Mouse (Mus musculus): Measurements from ENCODE around the gene Spred3.
"Not testable (repeated sequence)": the region's sequence is repeated elsewhere in the genome, so short reads cannot be mapped to it uniquely, and the experiment has no call there.

The Spred3 gene

DNA sequence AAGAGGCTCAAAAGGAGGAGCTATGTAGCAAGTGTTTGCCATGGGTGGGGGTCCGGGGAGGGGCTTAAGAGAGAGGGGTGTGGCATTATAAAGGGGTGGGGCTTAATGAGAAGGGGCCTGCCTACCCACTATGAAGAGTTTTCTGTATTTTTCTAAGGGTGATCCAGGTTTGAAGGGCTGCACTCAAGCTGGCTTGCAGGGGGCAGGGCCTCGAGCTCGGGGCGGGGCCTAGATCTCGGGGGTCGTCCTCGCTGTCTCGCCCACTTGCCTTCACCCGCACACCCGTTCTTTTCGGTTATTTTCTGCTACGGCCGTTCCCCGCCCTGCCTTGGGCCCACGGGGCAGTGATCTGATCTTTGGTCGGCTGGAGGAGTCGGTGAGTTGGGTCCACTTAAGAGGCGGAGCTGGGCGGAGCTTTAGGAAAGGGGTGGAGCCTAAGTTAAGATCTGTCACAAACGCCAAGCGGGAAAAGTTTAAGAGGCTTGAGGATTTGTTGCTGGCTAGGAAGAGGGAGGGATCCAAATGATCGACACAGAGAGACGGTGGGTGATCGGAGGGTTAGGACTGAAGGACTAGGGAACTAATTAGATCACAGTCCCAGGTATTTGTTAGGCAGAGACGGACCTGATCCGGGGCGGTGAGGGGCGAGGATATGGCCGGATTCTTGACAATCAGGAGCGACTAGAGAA lies at the start of gene Spred3, which contains the start of gene Ggn:
Spred3 (minus strand) TSS at position 346 of the 689 bp plus-strand sequence.
Ggn (plus strand) TSS at position 145 of the 689 bp plus-strand sequence.
- peak; percentile 59 for DNase-seq (ENCODE audit: low read depth, low spot score)

DNA sequence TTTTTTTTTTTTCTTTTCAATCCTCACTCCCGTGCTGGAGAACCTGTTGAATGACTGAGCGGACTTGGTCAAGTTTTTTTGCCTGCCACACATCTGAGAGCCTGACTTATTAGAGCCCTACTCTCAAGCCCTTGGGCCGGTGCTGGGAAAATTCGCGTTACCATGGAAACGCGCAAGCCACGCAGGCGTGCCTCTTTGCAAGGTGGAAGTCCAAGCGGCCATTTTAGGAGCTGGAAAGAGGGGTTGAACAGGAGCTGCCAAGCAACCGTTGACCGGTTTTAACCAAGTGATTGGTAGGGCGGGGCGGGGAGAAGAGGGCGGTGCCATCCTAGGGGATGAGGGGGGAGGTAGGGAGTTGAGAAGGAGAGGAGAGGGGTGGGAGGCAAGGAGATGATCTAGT lies 44.6 kb upstream of the Spred3 start:
- no peak for DNase-seq (ENCODE audit: low read depth, low spot score)

DNA sequence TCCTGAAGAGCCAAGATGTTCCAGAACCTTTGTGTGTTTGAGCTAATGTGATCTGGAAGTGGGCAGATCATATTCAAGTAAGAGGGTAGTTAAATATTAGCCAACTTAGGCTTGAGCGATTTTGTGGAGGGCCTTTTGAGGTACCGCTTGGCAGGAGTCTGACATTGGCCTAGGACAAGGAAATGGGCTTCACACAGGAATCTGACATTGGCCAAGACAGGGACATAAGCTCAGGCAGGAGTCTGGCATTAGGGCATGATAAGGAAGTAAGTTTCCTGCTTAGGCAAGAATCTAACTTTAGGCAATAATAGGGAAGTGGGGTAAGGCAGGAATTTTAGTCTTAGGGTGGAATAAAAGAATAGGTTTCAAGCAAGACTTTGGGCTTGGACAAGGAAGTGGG lies 44.0 kb upstream of the Spred3 start:
- no peak for DNase-seq (ENCODE audit: low read depth, low spot score)

DNA sequence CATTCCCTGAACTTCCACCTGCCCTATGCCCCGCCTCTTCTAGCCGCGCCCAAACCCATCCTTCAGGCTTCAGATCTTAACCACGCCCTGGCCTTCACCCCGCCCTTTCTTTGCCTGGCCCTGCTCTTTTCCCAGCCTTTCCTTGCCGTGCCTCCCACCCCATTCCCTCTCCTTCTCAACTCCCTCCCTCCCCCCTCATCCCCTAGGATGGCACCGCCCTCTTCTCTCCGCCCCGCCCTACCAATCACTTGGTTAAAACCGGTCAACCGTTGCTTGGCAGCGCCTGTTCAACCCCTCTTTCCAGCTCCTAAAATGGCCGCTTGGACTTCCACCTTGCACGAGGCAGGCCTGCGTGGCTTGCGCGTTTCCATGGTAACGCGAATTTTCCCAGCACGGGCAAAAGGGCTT lies 43.5 kb upstream of the Spred3 start, which contains the start of gene Catsperg1:
Catsperg1 (minus strand) TSS at position 361 of the 408 bp plus-strand sequence.
- no peak for DNase-seq (ENCODE audit: low read depth, low spot score)

DNA sequence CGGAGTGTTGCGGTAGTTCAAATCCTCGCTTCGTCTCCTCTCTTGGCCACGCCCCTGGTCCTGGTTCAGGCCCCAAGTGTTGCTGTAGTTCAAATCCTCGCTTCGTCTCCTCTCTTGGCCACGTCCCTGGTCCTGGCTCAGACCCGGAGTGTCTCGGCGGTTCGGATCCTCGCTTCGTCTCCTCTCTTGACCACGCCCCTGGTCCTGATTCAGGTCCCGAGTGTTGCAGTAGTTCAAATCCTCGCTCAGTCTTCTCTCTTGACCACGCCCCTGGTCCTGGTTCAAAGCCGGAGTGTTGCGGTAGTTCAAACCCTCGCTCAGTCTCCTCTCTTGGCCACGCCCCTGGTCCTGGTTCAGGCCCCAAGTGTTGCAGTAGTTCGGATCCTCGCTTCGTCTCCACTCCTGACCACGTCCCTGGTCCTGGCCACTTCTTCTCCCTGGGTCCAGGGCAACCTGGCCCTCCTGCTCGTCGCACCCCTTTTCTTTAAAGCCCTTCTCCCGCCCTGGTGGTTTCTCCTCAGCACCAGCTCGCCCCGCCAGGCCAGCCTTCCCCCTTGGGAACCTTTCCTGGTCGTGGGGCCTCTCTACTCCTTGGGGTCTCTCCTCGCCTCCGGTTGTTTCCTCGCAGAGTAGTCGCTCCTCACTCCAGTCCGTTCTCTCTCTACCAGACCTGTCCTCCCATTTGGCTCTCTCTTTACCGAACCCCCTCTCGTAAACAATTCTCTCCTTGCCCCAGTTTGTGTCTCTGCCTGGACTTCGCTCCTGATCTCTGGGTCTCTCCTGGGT lies 42.8 kb upstream of the Spred3 start:
- DNase-seq (ENCODE audit: low read depth, low spot score) = not testable (repeated sequence)

DNA sequence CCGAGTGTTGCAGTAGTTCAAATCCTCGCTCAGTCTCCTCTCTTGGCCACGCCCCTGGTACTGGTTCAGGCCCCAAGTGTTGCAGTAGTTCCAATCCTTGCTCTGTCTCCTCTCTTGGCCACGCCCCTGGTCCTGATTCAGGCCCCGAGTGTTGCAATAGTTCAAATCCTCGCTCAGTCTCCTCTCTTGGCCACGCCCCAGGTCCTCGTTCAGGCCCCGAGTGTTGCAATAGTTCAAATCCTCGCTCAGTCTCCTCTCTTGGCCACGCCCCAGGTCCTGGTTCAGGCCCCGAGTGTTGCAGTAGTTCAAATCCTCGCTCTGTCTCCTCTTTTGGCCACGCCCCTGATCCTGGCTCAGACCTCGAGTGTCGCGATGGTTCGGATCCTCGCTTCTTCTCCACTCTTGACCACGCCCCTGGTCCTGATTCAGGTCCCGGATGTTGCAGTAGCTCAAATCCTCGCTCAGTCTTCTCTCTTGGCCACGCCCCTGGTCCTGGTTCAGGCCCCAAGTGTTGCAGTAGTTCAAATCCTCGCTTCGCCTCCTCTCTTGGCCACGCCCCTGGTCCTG lies 42.1 kb upstream of the Spred3 start:
- no peak for DNase-seq (ENCODE audit: low read depth, low spot score)

DNA sequence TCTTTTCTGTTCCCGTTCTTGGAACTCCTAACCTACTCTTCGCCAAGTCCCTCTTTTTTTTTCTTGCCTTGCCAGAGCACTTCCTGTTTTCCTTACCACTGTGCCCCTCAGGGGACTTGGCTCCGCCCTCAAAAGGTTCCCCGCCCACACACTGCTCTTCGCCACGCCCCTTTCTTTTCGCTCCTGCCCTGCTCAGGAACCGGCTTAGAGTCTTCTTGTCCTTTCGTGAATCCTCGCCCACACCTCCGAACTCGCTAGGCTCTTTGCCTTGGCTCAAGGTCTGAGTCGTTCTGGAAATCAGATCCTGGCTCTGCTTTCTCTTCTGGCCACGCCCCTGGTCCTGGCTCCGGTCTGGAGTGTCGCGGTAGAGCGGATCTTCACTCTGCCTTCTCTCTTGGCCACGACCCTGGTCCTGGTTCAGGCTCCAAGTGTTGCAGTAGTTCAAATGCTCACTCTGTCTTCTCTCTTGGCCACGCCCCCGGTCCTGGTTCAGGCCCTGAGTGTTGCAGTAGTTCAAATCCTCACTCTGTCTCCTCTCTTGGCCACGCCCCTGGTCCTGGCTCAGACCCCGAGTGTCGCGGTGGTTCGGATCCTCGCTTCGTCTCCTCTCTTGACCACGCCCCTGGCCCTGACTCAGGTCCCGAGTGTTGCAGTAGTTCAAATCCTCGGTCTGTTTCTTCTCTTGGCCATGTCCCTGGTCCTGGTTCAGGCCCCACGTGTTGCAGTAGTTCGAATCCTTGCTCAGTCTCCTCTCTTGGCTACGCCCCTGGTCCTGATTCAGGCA lies 41.4 kb upstream of the Spred3 start:
- peak; percentile 91 for DNase-seq (ENCODE audit: low read depth, low spot score)

DNA sequence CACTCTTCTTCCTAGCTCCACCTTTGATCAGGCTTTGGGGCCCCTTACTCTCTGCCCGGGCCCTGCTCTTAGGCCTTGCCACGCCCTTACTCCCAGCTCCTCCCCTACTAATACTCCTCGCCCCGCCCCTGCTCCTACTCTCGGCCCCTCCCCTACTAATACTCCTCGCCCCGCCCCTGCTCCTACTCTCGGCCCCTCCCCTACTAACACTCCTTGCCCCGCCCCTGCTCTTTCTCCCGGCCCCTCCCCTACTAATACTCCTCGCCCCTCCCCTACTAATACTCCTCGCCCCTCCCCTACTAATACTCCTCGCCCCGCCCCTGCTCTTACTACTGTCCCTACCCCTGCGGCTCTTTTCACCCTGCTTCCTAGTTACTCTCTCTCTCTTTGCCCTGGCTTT lies 40.8 kb upstream of the Spred3 start:
- peak; percentile 71 for DNase-seq (ENCODE audit: low read depth, low spot score)

DNA sequence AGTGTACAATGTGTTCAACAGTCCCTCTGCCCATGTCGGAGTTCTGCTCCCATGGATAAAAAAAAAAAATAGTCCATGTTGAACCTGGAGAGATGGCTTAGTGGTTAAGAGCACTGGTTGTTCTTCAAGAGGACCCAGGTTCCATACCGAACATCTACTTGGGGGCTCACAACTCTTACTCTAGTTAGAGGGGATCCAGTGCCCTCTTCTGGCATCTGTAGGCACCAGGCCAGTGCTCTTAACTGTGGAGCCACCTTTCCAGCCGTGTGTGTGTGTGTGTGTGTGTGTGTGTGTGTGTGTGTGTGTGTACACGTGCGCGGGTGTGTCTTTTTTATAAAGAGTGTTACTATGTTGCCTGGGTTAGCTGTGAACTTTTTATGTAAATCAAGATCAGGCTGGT lies 32.4 kb upstream of the Spred3 start:
- no peak for DNase-seq (ENCODE audit: low read depth, low spot score)

DNA sequence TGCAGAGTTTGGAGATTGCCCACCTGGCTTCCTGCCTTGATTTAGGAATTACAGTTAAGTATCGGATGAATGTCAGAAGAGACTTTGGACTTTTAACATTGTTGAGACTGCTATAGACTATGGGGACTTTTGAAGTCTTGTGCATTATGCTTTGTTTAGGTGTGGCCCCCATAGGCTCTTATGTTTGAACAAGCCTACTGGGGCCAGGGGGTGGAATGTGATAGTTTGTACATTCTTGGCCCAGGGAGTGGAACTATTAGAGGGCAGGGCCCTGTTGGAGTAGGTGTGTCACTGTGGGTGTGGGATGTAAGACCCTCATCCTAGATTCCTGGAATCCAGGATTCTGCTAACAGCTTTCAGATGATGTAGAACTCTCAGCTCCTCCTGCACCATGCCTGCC lies 24.0 kb upstream of the Spred3 start:
- DNase-seq (ENCODE audit: low read depth, low spot score) = not testable (repeated sequence)

DNA sequence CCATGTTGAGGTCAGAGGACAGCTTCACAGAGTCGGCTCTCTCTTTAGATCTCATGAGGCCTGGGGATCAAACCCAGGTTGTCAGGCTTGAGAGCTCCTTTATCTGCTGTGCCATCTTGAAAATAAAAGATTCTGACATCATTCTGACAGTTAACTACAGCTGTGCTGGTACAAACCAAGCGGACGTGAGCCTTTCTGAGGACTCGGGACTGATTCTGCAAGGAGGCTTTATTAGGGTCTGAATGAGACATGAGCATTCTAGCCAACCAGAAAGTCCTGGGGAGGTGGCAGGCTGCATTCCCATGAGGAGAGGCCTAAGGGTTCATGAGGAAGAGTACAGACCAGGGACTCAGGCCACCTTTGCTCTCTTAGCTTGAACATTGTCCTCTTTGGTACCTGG lies 11.1 kb upstream of the Spred3 start:
- DNase-seq (ENCODE audit: low read depth, low spot score) = not testable (repeated sequence)

DNA sequence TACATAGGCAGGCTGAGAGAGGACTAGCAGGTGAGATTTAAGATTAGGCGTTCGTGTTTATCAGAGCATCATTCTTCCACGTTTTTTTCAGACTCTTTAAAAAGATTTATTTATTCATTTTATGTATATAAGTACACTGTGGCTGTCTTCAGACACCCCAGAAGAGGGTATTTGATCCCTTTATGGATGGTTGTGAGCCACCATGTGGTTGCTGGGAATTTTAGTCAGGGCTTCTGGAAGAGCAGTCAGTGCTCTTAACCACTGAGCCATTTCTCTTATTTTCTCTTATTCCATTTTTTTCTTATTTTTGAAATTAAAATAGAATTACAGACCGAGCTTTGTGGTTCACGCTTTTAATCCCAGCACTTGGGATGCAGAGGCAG lies 10.6 kb upstream of the Spred3 start:
- DNase-seq (ENCODE audit: low read depth, low spot score) = no peak

DNA sequence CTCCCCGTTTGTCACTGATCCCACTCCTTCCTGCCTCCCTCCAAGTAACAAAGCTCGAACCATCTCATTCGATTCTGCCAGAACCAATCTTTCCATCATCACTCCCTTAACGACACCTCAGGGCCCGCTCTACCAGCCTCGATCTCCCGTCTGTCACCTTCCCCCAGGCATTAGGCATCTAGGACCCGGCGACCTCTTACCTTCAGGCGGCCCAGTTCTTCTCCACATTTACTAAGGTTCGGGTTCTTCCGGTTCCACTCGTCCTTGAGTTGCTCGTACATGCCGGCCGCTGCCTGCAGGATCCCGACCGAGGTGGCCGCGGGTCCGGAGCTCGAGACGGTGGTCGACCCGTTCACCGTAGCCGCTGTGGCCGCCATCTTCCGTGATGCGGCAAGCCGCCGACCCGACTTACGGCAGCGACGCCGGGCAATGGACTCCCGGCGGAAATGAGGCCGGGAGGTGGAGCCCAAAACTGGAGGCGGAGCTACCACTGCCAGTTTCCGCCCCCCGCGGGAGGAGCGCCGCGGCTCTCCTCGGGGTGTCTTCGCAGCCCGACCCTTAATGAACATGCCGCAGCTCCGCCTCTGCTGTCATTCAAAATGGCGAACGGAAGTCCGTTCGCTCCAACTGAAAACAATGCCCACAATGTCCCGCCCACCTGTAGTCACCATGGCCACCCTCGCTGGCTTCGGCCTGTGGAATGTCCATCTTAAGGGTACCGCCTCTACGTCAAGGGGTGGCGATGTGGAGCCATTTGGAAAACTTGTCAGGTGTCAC lies 10.1 kb upstream of the Spred3 start, which contains the start of gene Psmd8:
Psmd8 (minus strand) TSS at position 625 of the 777 bp plus-strand sequence.
- DNase-seq (ENCODE audit: low read depth, low spot score) = peak; percentile 98

DNA sequence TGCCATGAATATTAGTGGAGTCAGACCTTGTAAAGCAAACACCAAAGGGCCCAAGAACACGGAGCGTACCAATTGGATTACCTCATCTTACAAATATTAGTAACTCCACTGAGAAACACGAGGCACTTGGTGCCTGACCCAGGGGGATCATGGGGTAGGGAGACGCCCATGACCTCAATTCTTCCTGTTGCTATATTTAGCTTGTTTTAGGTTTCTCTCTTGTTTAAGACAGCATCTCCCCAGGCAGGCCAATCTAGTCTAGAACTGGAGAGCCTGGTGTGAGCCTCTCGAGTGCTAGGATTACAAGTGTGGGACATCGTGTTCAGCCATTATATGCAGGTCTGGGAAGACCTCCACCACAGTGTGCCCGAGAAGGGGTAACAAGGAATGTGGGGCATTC lies 9.1 kb upstream of the Spred3 start:
- DNase-seq (ENCODE audit: low read depth, low spot score) = peak; percentile 56

DNA sequence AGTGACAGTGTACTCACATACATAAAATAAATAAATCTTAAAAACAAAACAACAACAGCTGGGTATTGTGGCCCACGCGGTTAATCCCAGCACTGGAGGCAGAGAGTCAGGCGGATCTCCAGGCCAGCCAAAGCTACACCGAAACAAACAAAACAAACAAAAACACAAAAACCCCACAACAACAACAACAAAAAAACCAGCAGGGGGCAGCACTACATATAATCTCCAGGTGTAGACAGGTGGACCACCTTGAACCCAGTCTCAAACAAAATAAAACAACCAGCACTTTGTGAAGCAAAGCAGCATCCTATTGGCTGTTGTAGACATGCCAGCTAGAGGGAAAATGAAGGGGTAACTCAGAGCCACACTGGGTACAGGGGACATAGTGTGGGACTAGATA lies 7.9 kb upstream of the Spred3 start:
- peak; percentile 55 for DNase-seq (ENCODE audit: low read depth, low spot score)

DNA sequence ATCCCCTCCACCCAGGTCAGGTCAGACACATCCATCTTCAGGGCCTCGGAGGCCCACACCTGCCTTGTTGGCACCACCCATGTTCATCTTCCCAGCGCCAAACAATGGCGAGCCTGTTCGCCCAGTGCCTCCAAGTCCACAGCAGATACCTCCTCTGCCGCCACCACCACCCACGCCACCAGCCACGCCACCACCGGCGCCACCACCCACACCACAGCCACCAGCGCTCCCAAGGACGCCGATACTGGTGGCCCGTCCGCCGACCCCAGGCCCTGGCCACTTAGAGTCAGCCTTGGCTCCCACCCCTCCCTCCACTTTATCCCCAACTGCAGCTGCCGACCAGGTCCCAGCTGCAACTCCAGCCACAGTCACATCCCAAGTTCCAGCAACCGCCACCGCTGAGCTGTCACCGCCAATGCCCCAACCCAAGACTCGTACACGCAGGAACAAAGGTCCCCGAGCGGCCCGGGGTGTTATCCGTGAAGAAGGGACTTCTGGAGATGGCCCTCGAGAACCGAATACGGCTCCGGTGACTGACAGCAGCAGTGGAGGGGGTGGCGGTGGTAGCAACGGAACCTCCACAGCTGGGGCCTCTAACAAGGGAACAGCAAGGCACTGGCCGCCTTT lies 2.3 kb upstream of the Spred3 start:
- DNase-seq (ENCODE audit: low read depth, low spot score) = no peak

DNA sequence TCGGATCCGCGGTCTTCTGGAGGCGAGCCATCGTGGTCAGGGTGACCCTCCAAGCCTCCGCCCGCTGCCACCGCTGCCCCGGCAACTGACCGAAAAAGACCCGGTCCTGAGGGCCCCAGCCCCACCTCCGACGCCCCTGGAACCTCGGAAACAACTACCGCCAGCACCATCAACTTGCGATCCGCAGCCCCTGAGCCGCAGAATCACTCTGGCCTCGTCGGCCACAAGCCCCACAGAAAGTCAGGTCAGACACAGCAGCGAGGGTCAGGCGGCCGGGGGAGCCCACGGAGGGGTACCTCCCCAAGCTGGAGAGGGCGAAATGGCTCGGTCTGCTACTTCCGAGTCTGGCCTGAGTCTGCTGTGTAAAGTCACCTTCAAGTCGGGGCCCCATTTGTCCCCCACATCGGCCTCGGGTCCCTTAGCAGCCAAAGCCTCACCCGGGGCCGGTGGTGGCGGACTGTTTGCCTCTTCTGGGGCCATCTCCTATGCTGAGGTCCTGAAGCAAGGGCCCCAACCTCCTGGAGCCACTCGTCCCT lies 1.4 kb upstream of the Spred3 start:
- DNase-seq (ENCODE audit: low read depth, low spot score) = no peak

DNA sequence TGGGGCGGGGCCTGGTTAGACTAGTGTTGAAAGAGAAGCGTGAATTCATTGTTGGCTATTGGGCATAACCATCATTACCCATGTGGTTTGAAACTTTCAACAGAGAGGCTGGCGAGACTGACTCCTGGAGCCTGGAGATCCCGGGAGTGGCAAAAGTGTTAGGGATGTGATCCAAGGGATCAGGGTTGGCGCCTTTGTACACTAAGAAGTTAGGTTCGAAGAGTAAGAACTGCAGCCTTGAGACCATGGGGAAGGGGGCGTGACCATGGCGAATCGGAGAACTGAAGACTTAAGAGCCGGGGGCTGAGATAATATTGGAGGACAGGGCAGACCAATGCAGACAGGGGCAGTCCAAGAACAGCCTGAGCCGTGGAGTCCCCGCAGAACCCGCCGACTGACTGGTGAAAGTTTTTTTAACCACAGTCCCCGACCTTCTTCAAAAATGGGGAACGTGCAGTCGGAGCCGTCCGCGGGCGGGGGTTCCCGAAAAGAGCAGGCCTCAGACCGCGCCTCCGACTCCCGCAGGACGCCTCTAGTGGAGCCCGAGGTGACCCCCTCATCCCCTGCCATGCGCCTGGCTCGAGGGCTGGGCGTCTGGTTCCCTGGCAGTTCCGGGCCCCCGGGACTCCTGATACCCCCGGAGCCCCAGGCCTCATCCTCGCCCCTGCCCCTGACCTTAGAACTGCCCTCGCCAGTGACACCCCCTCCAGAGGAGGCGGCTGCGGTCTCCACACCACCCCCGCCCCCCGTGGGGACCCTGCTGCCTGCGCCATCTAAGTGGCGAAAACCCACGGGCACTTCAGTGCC lies 747 bp upstream of the Spred3 start:
- DNase-seq (ENCODE audit: low read depth, low spot score) = peak; percentile 43

All from CD4-positive, CD25-positive, alpha-beta regulatory T cell, adult 2 months (primary cell).